Mouse (Mus musculus): ENCODE measurements around the gene Ptprm.

GRCm38 (mm10) chr17:67071231-67072009 is 282.8 kb downstream of the Ptprm start:
- TF ChIP-seq POLR2A (IDR thresholded peaks at IDR 0.05; ENCODE audit: borderline replicate concordance, extremely low read depth, insufficient read depth, insufficient read length, poor library complexity, severe bottlenecking), result no peak
- no peak for TF ChIP-seq CTCF (IDR thresholded peaks at IDR 0.05; ENCODE audit: borderline replicate concordance, extremely low read depth, insufficient read depth, insufficient read length)

Data from brain, embryonic 14.5 days (tissue).